Mouse (Mus musculus): Measurements from ENCODE around the gene Gpx3.
"Not testable (repeated sequence)": the region's sequence is repeated elsewhere in the genome, so short reads cannot be mapped to it uniquely, and the experiment has no call there.

The Gpx3 gene

DNA sequence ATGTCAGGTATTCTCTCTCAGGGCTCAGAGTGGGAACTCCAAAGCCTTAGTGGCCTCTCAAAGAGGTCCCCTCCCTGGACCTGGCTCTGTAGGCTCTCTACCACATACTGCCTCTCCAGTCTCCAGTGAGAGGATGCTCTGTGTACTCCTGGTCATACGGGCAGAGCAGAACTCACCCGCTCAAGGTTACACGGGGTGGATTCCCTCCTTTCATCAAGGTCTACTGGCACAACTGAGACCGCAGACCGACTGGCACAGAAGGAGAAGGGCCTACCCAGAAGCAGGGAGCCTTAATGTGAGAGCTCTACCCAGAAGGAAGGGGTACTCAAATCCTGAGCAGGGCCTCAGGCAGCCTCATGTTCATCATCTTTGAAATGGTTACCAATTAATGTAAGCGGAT, 30.3 kb downstream of the Gpx3 start:
- Histone ChIP-seq H3K36me3 (ENCODE audit: control insufficient read depth, insufficient read depth, low read length, poor library complexity, severe bottlenecking) (peaks cover 5% of the 10 kb centered on the region), H3K27me3 (ENCODE audit: control insufficient read depth, insufficient read depth, low read length, poor library complexity, severe bottlenecking) (no peaks in the 10 kb centered on the region)
- no peak for DNase-seq (ENCODE audit: low read depth, low spot score)

DNA sequence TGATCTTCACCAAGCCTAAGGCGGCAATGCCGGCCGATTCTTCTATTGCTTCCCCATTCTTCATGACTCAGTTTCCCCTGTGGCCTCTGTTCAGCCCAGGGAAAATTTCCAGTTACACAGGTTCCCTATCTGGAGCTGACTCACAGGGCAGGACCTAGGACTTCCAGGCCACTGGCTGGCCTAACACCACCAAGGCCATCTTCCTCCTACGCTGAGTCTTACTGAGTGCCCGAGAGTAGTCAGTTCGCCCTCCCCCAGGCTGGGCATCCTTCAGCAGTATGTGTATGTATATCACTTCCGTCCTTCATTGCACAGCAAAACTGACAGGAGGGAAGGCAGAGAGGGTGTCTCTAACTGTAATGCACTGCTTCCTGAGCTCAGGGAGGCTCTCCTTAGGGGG, 31.9 kb downstream of the Gpx3 start:
- Histone ChIP-seq H3K27me3 (ENCODE audit: control insufficient read depth, insufficient read depth, low read length, poor library complexity, severe bottlenecking) (no peaks in the 10 kb centered on the region), H3K36me3 (ENCODE audit: control insufficient read depth, insufficient read depth, low read length, poor library complexity, severe bottlenecking) (peaks cover 10% of the 10 kb centered on the region)
- DNase-seq (ENCODE audit: low read depth, low spot score), result no peak

DNA sequence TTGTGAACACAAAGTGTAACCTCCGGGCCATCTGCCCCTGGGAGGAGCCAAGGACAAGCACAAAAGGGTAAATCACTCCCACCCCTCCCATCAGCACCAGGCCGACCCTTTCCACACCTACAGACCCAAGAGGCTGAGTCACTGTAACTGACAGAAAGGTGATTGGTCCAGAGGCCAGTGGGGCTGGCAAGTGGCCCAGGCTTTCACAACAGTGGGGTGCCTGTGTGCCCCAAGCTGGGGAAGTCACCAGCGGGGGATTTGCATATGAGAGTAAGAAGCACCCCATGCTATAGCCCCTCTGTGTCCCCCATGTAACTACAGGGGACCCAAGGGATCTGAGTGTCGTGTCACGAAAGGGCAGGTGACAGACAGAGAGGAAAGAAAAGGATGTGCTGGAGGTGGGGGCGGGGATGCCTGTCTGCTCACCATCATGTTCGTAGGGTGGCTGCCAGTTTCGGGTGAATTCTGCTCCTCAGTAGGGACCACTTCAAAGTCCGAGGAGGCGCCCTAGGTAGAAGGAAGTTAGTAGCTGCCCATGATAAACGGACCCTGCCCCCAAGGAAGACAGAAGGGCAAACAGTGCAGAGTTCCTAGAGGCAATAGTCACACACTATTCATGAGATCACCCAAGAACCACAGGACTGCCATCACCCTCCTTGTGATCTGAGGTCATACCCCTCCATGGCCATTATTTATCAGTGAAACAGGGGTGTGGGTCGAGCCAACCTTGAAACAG, 34.0 kb downstream of the Gpx3 start:
- peak; percentile 72 for DNase-seq (ENCODE audit: low read depth, low spot score)
- no peaks in the 10 kb centered on the region for H3K27me3 ChIP-seq (ENCODE audit: control insufficient read depth, insufficient read depth, low read length, poor library complexity, severe bottlenecking)
- H3K36me3 ChIP-seq (ENCODE audit: control insufficient read depth, insufficient read depth, low read length, poor library complexity, severe bottlenecking), result peaks cover 5% of the 10 kb centered on the region

DNA sequence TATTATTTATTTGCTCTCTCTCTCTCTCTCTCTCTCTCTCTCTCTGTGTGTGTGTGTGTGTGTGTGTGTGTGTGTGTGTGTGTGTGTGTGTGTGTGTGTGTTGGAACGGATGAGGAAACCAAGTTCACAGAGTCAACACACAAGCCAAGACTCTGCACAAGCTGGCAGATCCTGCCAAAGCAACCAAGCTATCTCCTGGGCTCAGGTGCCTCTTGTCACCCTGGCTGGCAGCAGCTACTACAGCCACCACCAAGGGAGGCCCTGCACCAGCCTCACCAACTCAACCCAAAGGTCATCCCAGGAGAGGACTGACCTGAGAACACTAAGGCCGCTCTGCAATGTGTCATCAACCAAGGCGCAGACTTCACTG, 34.5 kb downstream of the Gpx3 start:
- DNase-seq (ENCODE audit: low read depth, low spot score), result no peak
- H3K27me3 ChIP-seq (ENCODE audit: control insufficient read depth, insufficient read depth, low read length, poor library complexity, severe bottlenecking), result no peaks in the 10 kb centered on the region
- peaks cover 5% of the 10 kb centered on the region for H3K36me3 ChIP-seq (ENCODE audit: control insufficient read depth, insufficient read depth, low read length, poor library complexity, severe bottlenecking)

DNA sequence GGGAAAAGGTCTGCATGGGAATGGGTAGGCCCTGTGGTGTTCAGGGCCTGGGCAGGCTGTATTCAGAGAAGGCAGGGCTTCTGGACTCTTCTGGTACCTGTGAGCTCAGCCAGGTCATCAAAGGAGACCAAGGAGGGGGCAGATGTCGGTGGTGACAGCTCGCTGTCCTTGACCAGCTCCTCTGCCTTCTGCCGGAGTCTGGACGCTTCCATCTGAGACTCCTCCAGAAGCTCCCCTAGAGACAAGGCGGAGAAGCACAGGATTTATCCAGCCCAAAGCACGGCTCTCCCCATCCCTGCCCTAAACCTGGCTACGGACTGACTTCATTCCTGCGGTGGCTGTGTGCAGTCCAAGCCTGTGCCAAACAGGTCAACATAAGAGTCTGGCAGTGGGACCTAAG, 37.2 kb downstream of the Gpx3 start:
- no peak for DNase-seq (ENCODE audit: low read depth, low spot score)
- peaks cover 5% of the 10 kb centered on the region for H3K36me3 ChIP-seq (ENCODE audit: control insufficient read depth, insufficient read depth, low read length, poor library complexity, severe bottlenecking)

DNA sequence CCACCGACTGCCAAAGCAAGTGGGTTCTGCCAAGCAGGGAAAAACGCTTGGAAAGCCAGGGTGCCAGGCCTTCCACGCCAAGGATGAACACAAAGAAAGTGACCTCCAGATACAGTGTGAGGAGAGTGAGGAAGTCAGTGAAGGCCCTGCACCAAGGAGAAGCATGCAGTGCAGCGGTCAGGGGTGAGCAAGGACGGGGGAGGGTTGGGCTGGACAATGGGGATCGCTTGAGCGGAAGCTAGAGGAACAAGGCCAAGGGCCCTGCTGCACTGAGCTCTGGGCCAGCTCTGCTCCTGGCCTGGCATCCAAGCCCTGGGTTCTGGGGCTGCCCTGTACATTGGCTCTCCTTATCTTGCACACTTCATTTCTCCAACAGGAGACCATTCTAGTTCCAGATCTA, 37.8 kb downstream of the Gpx3 start:
- no peaks in the 10 kb centered on the region for H3K27me3 ChIP-seq (ENCODE audit: control insufficient read depth, insufficient read depth, low read length, poor library complexity, severe bottlenecking)
- peaks cover 5% of the 10 kb centered on the region for H3K36me3 ChIP-seq (ENCODE audit: control insufficient read depth, insufficient read depth, low read length, poor library complexity, severe bottlenecking)
- no peak for DNase-seq (ENCODE audit: low read depth, low spot score)

More for the DNA sequence above, 37.2 kb downstream of the Gpx3 start:
- H3K27me3 ChIP-seq (ENCODE audit: control insufficient read depth, insufficient read depth, low read length, poor library complexity, severe bottlenecking), result no peaks in the 10 kb centered on the region

DNA sequence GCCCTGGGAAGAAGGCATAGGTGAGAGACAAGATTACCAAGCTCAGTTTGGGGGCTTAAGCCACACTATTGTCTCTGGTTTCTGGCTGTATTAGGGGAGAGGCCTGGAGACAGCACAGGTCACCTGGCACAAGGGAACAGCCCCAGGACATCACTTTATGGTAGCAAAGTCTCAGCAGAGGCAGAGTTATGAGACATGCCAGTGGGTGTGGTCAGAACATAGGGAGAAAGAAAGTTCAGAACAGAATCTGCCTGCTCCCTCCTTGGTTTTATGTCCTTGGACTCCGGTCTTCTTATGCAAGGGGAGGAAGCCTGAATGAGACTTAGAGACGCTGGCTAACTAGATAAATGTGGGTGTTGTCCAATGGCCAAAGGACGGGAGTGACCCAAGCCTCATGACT, 42.4 kb downstream of the Gpx3 start:
- Histone ChIP-seq H3K27me3 (ENCODE audit: control insufficient read depth, insufficient read depth, low read length, poor library complexity, severe bottlenecking) (no peaks in the 10 kb centered on the region), H3K36me3 (ENCODE audit: control insufficient read depth, insufficient read depth, low read length, poor library complexity, severe bottlenecking) (peaks cover 4% of the 10 kb centered on the region; the same call in 1 of the 2 replicates)
- DNase-seq (ENCODE audit: low read depth, low spot score), result no peak

DNA sequence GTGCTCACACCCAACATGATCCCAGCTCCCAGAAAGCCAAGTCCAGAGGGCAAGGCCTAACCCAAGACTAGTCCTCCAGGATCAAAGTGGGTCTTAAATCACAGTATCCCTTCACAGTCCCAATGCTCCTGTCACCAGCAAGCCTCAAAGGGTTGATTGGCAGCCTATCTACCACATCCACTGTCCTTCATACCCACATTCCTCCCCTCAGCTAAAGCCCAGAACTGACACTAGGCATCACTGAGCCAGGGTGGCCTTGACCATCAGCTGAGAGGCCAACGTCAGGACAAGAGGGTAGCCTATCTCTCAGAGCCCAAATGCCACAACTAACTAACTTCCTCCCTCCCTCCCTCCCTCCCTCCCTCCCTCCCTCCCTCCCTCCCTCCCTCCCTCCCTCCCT, 47.5 kb downstream of the Gpx3 start:
- Histone ChIP-seq H3K27me3 (ENCODE audit: control insufficient read depth, insufficient read depth, low read length, poor library complexity, severe bottlenecking) (no peaks in the 10 kb centered on the region), H3K36me3 (ENCODE audit: control insufficient read depth, insufficient read depth, low read length, poor library complexity, severe bottlenecking) (peaks cover 4% of the 10 kb centered on the region; the same call in 1 of the 2 replicates)
- no peak for DNase-seq (ENCODE audit: low read depth, low spot score)

DNA sequence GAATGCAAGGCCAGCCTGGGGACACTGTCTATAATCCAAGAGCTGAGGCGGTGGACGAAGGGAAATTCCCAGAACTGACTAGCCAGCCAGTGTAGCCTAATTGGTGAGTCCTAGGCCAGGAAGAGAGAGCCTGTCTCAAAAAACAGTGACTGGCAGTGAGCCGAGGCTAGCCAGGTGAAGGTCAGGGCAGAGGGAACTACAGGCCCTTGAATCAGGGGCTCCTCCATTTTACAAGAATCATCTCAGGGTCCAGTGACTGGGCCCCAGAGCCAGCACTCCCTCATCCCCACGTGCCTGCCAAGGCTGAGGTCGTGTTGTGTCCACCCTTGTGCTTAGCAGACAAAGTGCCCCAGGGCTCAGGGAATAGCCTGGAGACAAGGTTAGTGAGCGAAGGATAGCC, 48.4 kb downstream of the Gpx3 start:
- no peaks in the 10 kb centered on the region for H3K27me3 ChIP-seq (ENCODE audit: control insufficient read depth, insufficient read depth, low read length, poor library complexity, severe bottlenecking)
- peaks cover 4% of the 10 kb centered on the region; the same call in 1 of the 2 replicates for H3K36me3 ChIP-seq (ENCODE audit: control insufficient read depth, insufficient read depth, low read length, poor library complexity, severe bottlenecking)
- DNase-seq (ENCODE audit: low read depth, low spot score), result no peak

DNA sequence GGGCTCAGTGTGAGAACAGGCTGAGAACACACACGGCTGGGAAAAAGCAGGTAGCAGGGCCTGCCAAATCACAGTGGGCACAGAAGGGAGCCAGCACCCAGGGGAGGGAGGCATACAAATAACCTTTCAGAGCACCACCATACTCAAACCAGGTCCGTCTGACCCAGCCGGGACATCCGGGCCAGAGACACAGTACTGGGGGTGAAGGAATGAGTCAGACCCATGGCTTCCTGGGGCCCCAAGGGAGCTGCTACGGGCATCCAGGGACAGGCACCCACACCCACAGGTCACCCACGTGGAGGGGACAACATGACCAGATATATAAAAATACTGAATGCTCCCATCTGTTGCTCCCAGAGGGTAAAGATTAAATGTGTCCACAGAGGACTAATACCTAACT, 50.4 kb downstream of the Gpx3 start:
- no peaks in the 10 kb centered on the region for H3K27me3 ChIP-seq (ENCODE audit: control insufficient read depth, insufficient read depth, low read length, poor library complexity, severe bottlenecking)
- no peak for DNase-seq (ENCODE audit: low read depth, low spot score)
- no peaks in the 10 kb centered on the region for H3K36me3 ChIP-seq (ENCODE audit: control insufficient read depth, insufficient read depth, low read length, poor library complexity, severe bottlenecking)

DNA sequence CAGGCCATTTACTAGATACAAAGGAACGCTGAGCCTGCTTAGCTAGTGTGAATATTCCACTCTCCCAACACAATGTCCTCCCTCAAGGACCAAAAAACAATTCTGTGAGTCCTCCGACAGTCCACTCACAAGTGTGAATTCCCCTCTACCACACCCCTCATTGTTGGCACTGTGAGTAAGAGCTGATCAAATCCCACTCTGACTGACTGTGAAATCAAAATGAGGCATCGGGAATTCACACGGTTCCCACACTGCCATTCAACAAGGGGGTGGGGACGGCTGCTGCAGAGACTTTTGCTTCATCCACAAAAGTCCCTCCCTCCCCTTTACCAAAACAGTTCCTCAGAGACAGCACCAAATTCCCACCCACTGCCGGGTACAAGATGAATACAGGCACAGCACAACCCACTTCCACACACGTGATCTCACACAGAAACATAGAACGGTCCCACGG, 51.8 kb downstream of the Gpx3 start:
- H3K36me3 ChIP-seq (ENCODE audit: control insufficient read depth, insufficient read depth, low read length, poor library complexity, severe bottlenecking), result no peaks in the 10 kb centered on the region
- DNase-seq (ENCODE audit: low read depth, low spot score), result no peak
- H3K27me3 ChIP-seq (ENCODE audit: control insufficient read depth, insufficient read depth, low read length, poor library complexity, severe bottlenecking), result no peaks in the 10 kb centered on the region

DNA sequence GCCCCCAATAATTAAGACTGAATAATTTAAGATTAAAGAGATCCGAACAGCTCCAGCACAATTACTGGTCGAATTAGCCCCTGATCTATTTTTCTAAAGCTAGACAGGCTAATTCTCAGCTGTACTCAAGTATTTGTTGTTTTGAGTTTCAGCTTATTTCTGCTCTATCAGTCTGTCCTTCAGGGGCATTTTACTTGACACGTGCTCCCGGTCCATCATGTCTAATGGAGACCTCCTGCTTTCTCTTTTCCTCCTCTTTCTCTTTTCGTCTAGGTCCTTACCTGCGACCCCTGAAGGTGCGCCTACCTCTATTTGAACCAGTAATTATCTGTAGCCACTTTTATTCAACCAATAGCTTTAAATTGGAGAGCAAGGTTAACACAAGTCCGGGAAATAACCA, 52.5 kb downstream of the Gpx3 start:
- no peak for DNase-seq (ENCODE audit: low read depth, low spot score)
- H3K36me3 ChIP-seq (ENCODE audit: control insufficient read depth, insufficient read depth, low read length, poor library complexity, severe bottlenecking), result no peaks in the 10 kb centered on the region
- H3K27me3 ChIP-seq (ENCODE audit: control insufficient read depth, insufficient read depth, low read length, poor library complexity, severe bottlenecking), result no peaks in the 10 kb centered on the region

DNA sequence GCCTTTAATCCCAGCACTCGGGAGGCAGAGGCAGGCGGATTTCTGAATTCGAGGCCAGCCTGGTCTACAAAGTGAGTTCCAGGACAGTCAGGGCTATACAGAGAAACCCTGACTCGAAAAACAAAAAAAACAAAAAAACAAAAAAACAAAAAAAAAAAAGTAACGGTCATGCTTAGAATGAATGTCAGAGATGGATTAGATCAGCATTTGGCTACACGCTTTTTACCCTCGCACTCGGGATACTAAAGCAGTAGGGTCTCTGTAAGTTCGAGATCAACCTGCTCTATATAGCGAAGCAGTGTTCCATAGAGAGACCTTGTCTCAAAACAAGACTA, 53.1 kb downstream of the Gpx3 start:
- H3K27me3 ChIP-seq (ENCODE audit: control insufficient read depth, insufficient read depth, low read length, poor library complexity, severe bottlenecking); H3K36me3 ChIP-seq (ENCODE audit: control insufficient read depth, insufficient read depth, low read length, poor library complexity, severe bottlenecking); DNase-seq (ENCODE audit: low read depth, low spot score): not testable (repeated sequence)

DNA sequence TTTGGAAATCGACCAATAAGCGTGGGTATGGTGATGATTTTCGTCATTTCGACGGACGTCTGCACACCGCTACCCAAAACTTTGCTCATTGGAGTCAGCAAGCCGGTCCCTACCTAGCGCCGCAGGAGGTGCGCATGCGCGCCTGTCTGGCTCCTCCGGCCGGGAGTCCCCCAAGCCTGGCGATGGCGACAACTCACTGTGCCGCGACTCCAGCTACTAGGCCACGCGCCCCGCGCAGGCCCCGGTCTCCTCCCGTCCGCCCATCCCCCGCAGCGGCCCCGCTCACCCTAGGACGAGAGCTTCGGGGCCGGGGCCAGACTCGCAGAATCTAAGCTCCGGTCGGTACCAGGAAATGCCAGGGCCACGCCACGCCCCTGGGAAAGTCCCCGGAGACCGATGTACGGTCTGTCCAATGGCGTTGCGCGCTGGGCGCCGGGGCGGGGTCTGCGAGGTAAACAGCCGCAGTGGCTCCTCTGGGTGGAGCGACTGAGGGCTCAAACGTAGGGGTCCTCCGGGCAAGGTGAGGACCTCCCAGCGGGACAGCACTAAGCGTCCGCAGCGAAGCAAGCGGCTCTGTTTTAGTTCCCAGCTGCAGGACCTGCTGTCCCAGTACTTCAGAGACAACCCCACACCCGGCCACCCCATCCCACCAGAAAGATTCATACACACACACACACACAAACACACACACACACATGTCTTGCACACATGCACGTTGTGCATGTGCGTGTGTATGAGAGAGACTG, 53.7 kb downstream of the Gpx3 start:
- Histone ChIP-seq H3K27me3 (ENCODE audit: control insufficient read depth, insufficient read depth, low read length, poor library complexity, severe bottlenecking) (no peaks in the 10 kb centered on the region), H3K36me3 (ENCODE audit: control insufficient read depth, insufficient read depth, low read length, poor library complexity, severe bottlenecking) (no peaks in the 10 kb centered on the region)
- peak; percentile 97 for DNase-seq (ENCODE audit: low read depth, low spot score)

DNA sequence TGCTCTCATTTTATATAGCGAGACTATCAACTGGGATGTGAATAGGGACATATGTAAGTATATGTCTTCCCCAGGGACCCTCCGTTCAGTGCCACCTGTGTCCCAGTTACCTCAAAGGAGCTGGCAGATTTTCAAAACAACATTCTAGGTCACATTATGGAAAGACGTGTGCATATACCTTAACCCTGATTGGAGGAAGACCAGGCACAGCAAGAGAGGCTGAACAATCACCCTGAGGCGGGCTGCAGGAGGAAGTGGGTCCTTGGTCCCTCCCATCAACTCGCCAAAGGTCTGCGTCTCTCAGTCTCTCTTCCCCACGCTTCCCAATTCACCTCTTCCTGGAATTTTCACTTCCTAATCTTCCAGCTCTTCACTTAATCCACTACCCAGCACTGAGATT, 54.7 kb downstream of the Gpx3 start:
- H3K27me3 ChIP-seq (ENCODE audit: control insufficient read depth, insufficient read depth, low read length, poor library complexity, severe bottlenecking), result no peaks in the 10 kb centered on the region
- peak; percentile 66 for DNase-seq (ENCODE audit: low read depth, low spot score)

More for the DNA sequence above, 54.7 kb downstream of the Gpx3 start:
- H3K36me3 ChIP-seq (ENCODE audit: control insufficient read depth, insufficient read depth, low read length, poor library complexity, severe bottlenecking), result no peaks in the 10 kb centered on the region

All from splenic B cell, adult 2 months (primary cell).